Mouse (Mus musculus) embryonic facial prominence, embryonic 15.5 days (tissue): ENCODE data around the gene Slc51b. TPM values are rescaled to one million over a fixed set of nuclear protein-coding genes. Genes with fewer than 3 reads are reported as not detected.

ENCODE experiments used
- ATAC-seq: fragments of 200-750 bp; cut with Nextera tagmentation; 2 replicates; pipeline ENCODE4 v1.8.0; 2017; ENCODE audit warnings: low read depth, moderate TSS enrichment; ENCODE audit not compliant: insufficient number of reproducible peaks, low FRiP score, low TSS enrichment
- H3K27ac ChIP-seq: fragments of 300-500 bp; sonication (generic); replicated peaks from 2 replicates; pipeline ENCODE4 v1.5.1; 2015; ENCODE audit warnings: mild to moderate bottlenecking, inconsistent platforms
- H3K27me3 ChIP-seq: fragments of 300-500 bp; sonication (generic); 2 replicates; pipeline ENCODE4 v1.6.1; 2015; ENCODE audit warnings: inconsistent platforms
- H3K36me3 ChIP-seq: fragments of 300-500 bp; sonication (generic); 2 replicates; pipeline ENCODE4 v1.6.1; 2015; ENCODE audit warnings: mild to moderate bottlenecking, inconsistent platforms
- H3K4me1 ChIP-seq: fragments of 300-500 bp; sonication (generic); 2 replicates; pipeline ENCODE4 v1.6.1; 2015; ENCODE audit warnings: inconsistent platforms
- H3K4me2 ChIP-seq: fragments of 300-500 bp; sonication (generic); replicated peaks from 2 replicates; pipeline ENCODE4 v1.6.1; 2015; ENCODE audit warnings: mild to moderate bottlenecking, inconsistent platforms
- H3K4me3 ChIP-seq: fragments of 300-500 bp; sonication (generic); replicated peaks from 2 replicates; pipeline ENCODE4 v1.5.1; 2015; ENCODE audit warnings: mild to moderate bottlenecking, inconsistent platforms
- H3K9ac ChIP-seq: fragments of 300-500 bp; sonication (generic); 2 replicates; pipeline ENCODE4 v1.6.1; 2015; ENCODE audit warnings: inconsistent platforms
- H3K9me3 ChIP-seq: fragments of 300-500 bp; sonication (generic); replicated peaks from 2 replicates; pipeline ENCODE4 v1.6.1; 2016; ENCODE audit warnings: inconsistent platforms
- WGBS: fragments of 180-500 bp; shearing (Covaris S2); methylation state at CpG from one replicate; pipeline ENCODE4 v1.1.7; 2015; 5-methylcytosine and 5-hydroxymethylcytosine counted together
- polyA plus RNA-seq: library from polyadenylated mRNA; unstranded; fragments of >200 nt; fragmentation: Nextera tagmentation; extraction: Ambion mirVana; gene quantifications from 2 replicates; pipeline ENCODE4 v1.2.1, GENCODE M21; 2015

Slc51b gene
- polyA plus RNA-seq, 1 experiment from 2014 or later, result not detected

GRCm38 (mm10) chr9:65365721-65366120 lies 57.0 kb downstream of the Slc51b start:
- WGBS, result 89% methylated on average over 7 of the region's 7 CpGs
- no peaks in the 10 kb centered on the region for H3K4me1 ChIP-seq
- peaks cover 23% of the 10 kb centered on the region for H3K36me3 ChIP-seq
- ATAC-seq, result no peak
- no peak overlapping the region for H3K4me2 ChIP-seq
- H3K27ac ChIP-seq, result no peak overlapping the region
- no peaks in the 10 kb centered on the region for H3K9me3 ChIP-seq
- no peak overlapping the region for H3K4me3 ChIP-seq
- H3K27me3 ChIP-seq, result no peaks in the 10 kb centered on the region
- no peak overlapping the region for H3K9ac ChIP-seq

- Histone ChIP-seq H3K4me2 (no peak overlapping the region), H3K36me3 (peaks cover 40% of the 10 kb centered on the region), H3K9me3 (no peaks in the 10 kb centered on the region), H3K4me3 (no peak overlapping the region), H3K27ac (no peak overlapping the region), H3K9ac (no peak overlapping the region), H3K4me1 (no peaks in the 10 kb centered on the region), H3K27me3 (no peaks in the 10 kb centered on the region)
- 54% methylated on average over 9 of the region's 9 CpGs for WGBS
- no peak for ATAC-seq
Observed at GRCm38 (mm10) chr9:65363684-65364083, 59.1 kb downstream of the Slc51b start.

Other genes starting within 250 kb of the Slc51b start
- gene Parp16, start 227.6 kb downstream of the Slc51b start, polyA plus RNA-seq, result 7.5 and 8.9 TPM in 2 replicates
- 2.6 and 3.5 TPM in 2 replicates for gene Cilp, start 157.8 kb downstream of the Slc51b start, polyA plus RNA-seq
- 55.7 and 57.6 TPM in 2 replicates for gene Clpx, start 128.7 kb downstream of the Slc51b start, polyA plus RNA-seq
- gene Pdcd7, start 76.9 kb downstream of the Slc51b start, polyA plus RNA-seq, result 10.9 and 11.4 TPM in 2 replicates
- gene Ubap1l, start 61.9 kb downstream of the Slc51b start, polyA plus RNA-seq, result 0.25 TPM in 1 of 2 replicates, not detected in the other
- 1.2 and 1.5 TPM in 2 replicates for gene Kbtbd13, start 31.3 kb downstream of the Slc51b start, polyA plus RNA-seq
- gene Rasl12, start 24.4 kb downstream of the Slc51b start, polyA plus RNA-seq, result 8.6 and 8.7 TPM in 2 replicates
- 20.6 and 21.3 TPM in 2 replicates for gene Mtfmt, start 12.8 kb upstream of the Slc51b start, polyA plus RNA-seq
- gene Spg21, start 38.0 kb upstream of the Slc51b start, polyA plus RNA-seq, result 144 and 153 TPM in 2 replicates
- 0.32 and 0.51 TPM in 2 replicates for gene Ankdd1a, start 97.2 kb upstream of the Slc51b start, polyA plus RNA-seq
- gene Plekho2, start 157.1 kb upstream of the Slc51b start, polyA plus RNA-seq, result 15.0 and 16.0 TPM in 2 replicates
- gene Pif1, start 164.2 kb upstream of the Slc51b start, polyA plus RNA-seq, result 10.8 and 11.5 TPM in 2 replicates
- gene Rbpms2, start 206.7 kb upstream of the Slc51b start, polyA plus RNA-seq, result 7.9 and 8.9 TPM in 2 replicates
- 304 and 311 TPM in 2 replicates for gene Oaz2, start 245.0 kb upstream of the Slc51b start, polyA plus RNA-seq